Mouse (Mus musculus) erythroblast, embryonic 14.5 days (primary cell): Measurements from ENCODE around the gene Snph.

Experiments
- GATA1 ChIP-seq: IDR thresholded peaks from 2 replicates; pipeline ENCODE4 v1.6.1; 2012; ENCODE audit warnings: low read length, inconsistent platforms, mixed read lengths
- TAL1 ChIP-seq: IDR thresholded peaks from 3 replicates; pipeline ENCODE4 v1.6.1; 2012; ENCODE audit warnings: low read length, inconsistent platforms, mixed read lengths

DNA sequence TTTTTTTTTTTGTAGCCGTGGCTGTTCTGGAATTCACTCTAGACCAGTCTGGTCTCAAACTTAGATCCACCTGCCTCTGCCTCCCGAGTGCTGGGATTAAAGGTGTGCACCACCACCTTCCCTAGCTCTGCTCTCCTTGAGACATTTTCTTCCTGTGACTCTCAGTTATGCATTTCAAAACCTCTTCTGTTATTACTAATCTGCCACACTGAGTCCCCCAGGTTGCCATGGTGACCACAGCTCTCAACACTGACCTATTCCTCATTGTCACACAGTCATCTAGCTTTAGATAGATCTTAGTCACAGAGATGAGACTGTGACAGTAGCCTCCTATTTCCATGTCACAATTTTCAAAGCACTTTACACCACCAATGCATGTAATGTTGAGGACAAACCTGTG, 62.9 kb downstream of the Snph start:
- TF ChIP-seq GATA1 (no peak), TAL1 (no peak)
